Mouse (Mus musculus) heart, adult 2 months (tissue): ENCODE measurements around the gene Rasl11a.
A peak's percentile ranks its signal among the peaks of the same experiment; 100 is the strongest.

Experiments used
- CTCF ChIP-seq: fragments of 200-600 bp; IDR thresholded peaks from 2 replicates; pipeline ENCODE4 v1.8.1; 2022; ENCODE audit warnings: antibody characterized with exemption, mild to moderate bottlenecking, moderate library complexity
- EP300 ChIP-seq: fragments of 200-500 bp; IDR thresholded peaks from 2 replicates; pipeline ENCODE4 v1.6.1; 2011; ENCODE audit warnings: low read depth, low read length, control low read depth; ENCODE audit not compliant: insufficient read depth

DNA sequence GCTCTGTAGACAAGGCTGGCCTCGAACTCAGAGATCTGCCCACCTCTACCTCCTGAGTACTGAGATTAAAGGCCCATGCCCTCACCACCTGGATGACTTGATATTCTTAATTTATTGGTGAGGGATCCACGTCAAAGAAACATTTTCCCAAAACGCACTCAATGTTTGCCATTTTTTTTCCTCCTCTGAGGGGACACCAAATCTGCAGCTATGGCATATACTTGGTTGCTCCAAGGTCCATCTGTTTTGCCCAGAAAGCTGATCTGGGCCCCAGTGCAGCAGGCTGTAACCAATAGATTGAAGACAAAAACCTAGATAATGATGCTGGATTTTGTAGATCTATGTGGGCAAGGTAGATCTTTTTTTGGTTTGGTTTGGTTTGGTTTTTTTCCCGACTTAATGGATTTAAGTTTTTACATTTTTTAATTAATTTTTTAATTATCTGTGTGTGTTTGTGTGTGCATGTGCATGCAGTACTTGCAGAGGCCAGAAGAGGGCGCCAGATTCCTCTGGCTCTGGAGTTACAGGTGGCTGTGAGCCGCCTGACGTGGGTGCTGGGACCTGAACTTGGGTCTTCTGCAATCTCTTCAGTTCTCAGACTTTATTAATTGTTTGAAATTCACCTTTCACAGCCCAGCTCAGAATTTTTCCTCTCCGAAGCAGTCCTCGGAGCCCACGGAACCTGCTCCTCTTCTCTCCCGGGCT, 48.8 kb downstream of the Rasl11a start:
- TF ChIP-seq CTCF (peak; percentile 54), EP300 (no peak)
